Mouse (Mus musculus): ENCODE data around the gene Galnt10.

- no peak for TF ChIP-seq CTCF (IDR thresholded peaks at IDR 0.05; ENCODE audit: low read depth, low read length)
- no peak for TF ChIP-seq GATA1 (IDR thresholded peaks at IDR 0.05; ENCODE audit: borderline replicate concordance, low read length)
- TF ChIP-seq TAL1 (conservative IDR thresholded peaks at IDR 0.05; ENCODE audit: low read depth, low read length): no peak
- no peak for TF ChIP-seq GATA2 (IDR thresholded peaks at IDR 0.05; ENCODE audit: borderline replicate concordance, low read depth, low read length)
- no peak for TF ChIP-seq POLR2AphosphoS5 (IDR thresholded peaks at IDR 0.05; ENCODE audit: insufficient replicate concordance, low read depth, low read length)
Measured at GRCm38 (mm10) chr11:57776546-57776945, 131.3 kb downstream of the Galnt10 start.

Data from G1E (cell line).